Mouse (Mus musculus) C2C12 (cell line): ENCODE results near the gene Hacd2. TPM values are rescaled to one million over a fixed set of nuclear protein-coding genes. Genes with fewer than 3 reads are reported as not detected.

Experiments
- H3K27me3 ChIP-seq: one replicate; pipeline ENCODE4 v1.6.1; 2011; ENCODE audit not compliant: control insufficient read depth, insufficient read depth, insufficient read length
- H3K36me3 ChIP-seq: one replicate; pipeline ENCODE4 v1.6.1; 2011; ENCODE audit not compliant: control insufficient read depth, insufficient read depth
- H3K4me3 ChIP-seq: one replicate; pipeline ENCODE4 v1.5.1; 2011; ENCODE audit warnings: mild to moderate bottlenecking, control low read depth; ENCODE audit not compliant: poor library complexity, insufficient read depth, severe bottlenecking
- H3K79me2 ChIP-seq: one replicate; pipeline ENCODE4 v1.6.1; 2011; ENCODE audit not compliant: control insufficient read depth, insufficient read depth
- H3K79me3 ChIP-seq: one replicate; pipeline ENCODE4 v1.6.1; 2011; ENCODE audit warnings: low read depth, control low read depth
- H3ac ChIP-seq: one replicate; pipeline ENCODE3; 2011; ENCODE audit warnings: low read depth; ENCODE audit not compliant: control insufficient read depth, insufficient read length
- CEBPB ChIP-seq: IDR thresholded peaks from one replicate; pipeline ENCODE4 v1.6.1; 2011; ENCODE audit warnings: low read depth, mild to moderate bottlenecking, control low read depth, moderate library complexity
- CTCF ChIP-seq: IDR thresholded peaks from one replicate; pipeline ENCODE4 v1.5.1; 2011; ENCODE audit not compliant: control insufficient read depth, insufficient read depth, insufficient read length
- FOSL1 ChIP-seq: IDR thresholded peaks from one replicate; pipeline ENCODE4 v1.8.0; 2011; ENCODE audit warnings: mild to moderate bottlenecking, low read length; ENCODE audit not compliant: poor library complexity, insufficient read depth, severe bottlenecking
- MAX ChIP-seq: IDR thresholded peaks from one replicate; pipeline ENCODE4 v1.6.1; 2011; ENCODE audit warnings: mild to moderate bottlenecking, control low read depth
- MYOD1 ChIP-seq: IDR thresholded peaks from one replicate; pipeline ENCODE4 v1.6.1; 2011; ENCODE audit warnings: low read depth; ENCODE audit not compliant: control insufficient read depth, insufficient read length
- MYOG ChIP-seq: IDR thresholded peaks from one replicate; pipeline ENCODE4 v1.6.1; 2011; ENCODE audit not compliant: control insufficient read depth, insufficient read length; ENCODE audit errors: extremely low read depth
- USF1 ChIP-seq: IDR thresholded peaks from one replicate; pipeline ENCODE4 v1.6.1; 2011; ENCODE audit warnings: low read depth, mild to moderate bottlenecking, control low read depth, moderate library complexity
- polyA plus RNA-seq: library from polyadenylated mRNA; unstranded; fragments of >200 nt; fragmentation: generic; extraction: Trizol; gene quantifications from one replicate; pipeline ENCODE4 v1.2.1, GENCODE M21; 2012; ENCODE audit warnings: missing spikeins

Hacd2 gene
- polyA plus RNA-seq, 1 experiment: 35.9 TPM

DNA sequence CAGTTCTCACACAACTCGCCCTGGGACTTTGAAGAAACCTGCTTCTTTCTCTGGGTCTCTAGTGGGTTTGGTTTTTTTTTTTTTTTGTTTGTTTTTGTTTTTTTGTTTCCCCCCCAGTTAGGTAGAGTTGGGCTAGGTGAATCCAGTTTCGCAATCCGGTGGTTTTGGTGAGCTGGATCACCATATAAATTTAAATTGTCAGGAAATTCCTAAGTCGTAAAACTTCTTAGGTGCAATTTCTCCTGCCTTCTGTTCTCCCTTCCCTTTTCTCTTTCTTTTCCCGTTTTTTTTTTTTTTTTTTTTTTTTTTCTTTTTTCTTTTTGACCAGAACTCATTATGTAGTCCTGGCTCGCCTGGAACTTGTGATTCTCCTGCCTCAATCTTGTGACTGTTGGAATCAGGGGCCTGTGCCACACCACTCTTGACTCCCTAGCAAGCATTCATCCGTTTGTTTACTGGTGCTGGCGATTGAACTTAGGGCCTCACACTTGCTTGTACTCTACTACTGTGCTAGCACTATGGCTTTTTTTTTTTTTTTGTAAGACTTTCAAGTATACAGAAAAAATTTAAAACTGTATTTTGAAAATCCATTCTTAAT is 1.0 kb downstream of the Hacd2 start:
- Histone ChIP-seq H3K4me3 (peak overlapping the region; percentile 50), H3K79me2 (peaks cover 10% of the 10 kb centered on the region), H3K79me3 (peaks cover 3% of the 10 kb centered on the region), H3ac (no peak overlapping the region), H3K36me3 (no peaks in the 10 kb centered on the region), H3K27me3 (no peaks in the 10 kb centered on the region)
- no peak for TF ChIP-seq FOSL1
- no peak for TF ChIP-seq USF1
- no peak for TF ChIP-seq MYOD1
- no peak for TF ChIP-seq CTCF
- TF ChIP-seq CEBPB: peak; percentile 89

DNA sequence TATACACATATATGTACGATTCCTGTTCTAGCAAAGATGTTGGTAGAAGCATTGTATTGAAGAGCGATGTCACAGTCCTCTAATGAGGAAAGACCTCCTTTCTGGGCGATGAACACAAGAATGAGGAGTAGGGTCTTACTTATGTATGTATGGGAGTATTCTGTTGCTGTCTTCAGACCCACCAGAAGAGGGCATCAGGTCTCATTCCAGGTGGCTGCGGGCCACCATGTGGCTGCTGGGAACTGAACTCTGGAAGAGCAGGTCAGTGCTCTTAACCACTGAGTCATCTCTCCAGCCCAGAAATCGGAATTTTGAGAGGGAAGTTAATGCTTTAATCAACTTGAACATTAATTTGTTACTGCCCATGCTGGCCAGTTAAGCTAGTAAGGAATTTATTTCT is 2.1 kb downstream of the Hacd2 start:
- Histone ChIP-seq H3K4me3 (no peak overlapping the region), H3K79me3 (peaks cover 3% of the 10 kb centered on the region), H3ac (no peak overlapping the region), H3K36me3 (peaks cover 6% of the 10 kb centered on the region), H3K27me3 (no peaks in the 10 kb centered on the region), H3K79me2 (peaks cover 10% of the 10 kb centered on the region)
- TF ChIP-seq FOSL1 (no peak), CEBPB (no peak), CTCF (no peak), MAX (no peak), MYOD1 (no peak), MYOG (no peak), USF1 (no peak)

DNA sequence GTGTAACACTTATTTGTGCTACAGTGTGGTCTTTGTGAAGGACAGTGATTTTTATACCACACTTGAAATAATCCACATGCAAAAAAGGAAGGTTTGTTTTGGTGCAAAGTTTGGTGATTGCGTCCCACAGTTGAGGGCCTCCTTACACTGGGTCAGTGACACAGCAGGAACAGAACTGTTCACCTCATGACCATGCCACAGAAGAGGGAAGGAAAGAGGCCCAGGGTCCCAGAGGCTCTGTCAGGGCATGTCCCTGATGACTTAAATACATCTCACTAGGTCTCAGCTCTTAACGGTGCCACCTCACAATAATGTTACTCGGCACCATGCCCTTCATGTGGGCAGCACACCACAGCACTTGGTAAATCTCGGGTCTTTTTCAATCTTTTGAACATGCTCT is 3.1 kb downstream of the Hacd2 start:
- peaks cover 3% of the 10 kb centered on the region for H3K79me3 ChIP-seq
- TF ChIP-seq MYOG (no peak), CEBPB (no peak), CTCF (no peak), FOSL1 (no peak), USF1 (no peak), MAX (no peak), MYOD1 (no peak)
- H3K79me2 ChIP-seq: peaks cover 10% of the 10 kb centered on the region
- no peak overlapping the region for H3K4me3 ChIP-seq
- H3K36me3 ChIP-seq: peaks cover 7% of the 10 kb centered on the region
- H3ac ChIP-seq: no peak overlapping the region
- no peaks in the 10 kb centered on the region for H3K27me3 ChIP-seq

DNA sequence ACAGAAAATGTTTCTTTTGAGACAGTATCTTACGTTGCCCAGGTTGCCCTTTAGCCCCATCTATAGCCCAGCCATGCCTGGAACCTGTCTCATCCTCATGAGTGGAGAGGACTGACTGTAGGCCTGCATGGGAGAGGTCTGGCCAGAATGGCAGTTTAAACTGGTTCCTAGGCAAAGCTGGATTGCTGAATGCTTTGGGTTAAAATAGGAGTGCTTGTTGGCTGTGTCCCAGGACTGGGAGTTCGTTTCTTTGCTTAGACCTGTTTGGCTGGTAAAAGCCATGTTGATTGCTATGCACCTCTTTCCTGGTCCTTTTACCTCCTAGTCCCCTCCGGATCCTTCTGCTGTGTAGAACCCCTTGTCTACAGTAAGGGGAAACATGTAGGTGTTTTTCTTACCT is 11.0 kb downstream of the Hacd2 start:
- TF ChIP-seq FOSL1: no peak
- TF ChIP-seq MYOG: no peak
- TF ChIP-seq CEBPB: no peak
- TF ChIP-seq CTCF: no peak
- no peak for TF ChIP-seq MYOD1
- no peak for TF ChIP-seq MAX
- TF ChIP-seq USF1: no peak
- peaks cover 23% of the 10 kb centered on the region for H3K36me3 ChIP-seq

DNA sequence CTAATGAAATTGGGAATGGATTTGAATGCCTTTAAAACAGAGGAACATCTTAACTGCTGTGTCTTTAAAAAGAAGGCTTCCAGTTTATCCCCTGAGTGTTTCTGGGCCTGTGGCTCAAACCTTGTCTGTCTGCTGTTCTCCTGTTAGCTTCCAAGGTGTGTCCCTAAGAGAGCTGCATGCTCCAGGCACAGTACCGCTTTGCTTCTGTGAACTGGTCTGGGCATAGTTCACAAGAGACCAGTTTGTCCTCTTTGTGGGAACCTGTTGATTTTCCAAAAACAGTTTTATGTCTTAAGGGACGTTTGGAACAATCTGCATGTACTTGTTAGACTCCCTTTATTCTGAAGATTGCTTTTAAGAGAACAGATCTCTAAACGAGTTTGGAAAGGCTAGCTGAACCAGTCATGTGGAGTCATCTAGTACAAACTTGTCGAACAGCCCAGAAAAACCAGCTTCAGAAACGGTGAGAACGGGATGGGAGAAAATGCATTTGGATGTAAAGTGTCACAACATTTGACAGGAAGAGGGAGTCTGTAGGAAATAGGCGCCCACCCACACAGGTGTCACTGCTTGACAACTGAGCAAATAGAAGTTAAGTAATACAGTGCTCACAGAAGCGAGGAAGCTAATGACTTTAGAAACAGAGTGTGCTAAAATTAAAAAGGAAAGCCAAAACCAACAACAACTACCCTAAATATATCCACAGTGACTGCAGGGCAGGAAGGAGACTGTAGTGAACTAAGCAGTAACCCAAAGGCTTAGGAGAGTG is 11.8 kb downstream of the Hacd2 start:
- Histone ChIP-seq H3K36me3 (peaks cover 21% of the 10 kb centered on the region), H3K27me3 (no peaks in the 10 kb centered on the region), H3K4me3 (no peak overlapping the region), H3ac (no peak overlapping the region), H3K79me2 (no peaks in the 10 kb centered on the region), H3K79me3 (no peaks in the 10 kb centered on the region)
- TF ChIP-seq MAX (no peak), USF1 (no peak), CEBPB (no peak), CTCF (no peak), MYOG (no peak), FOSL1 (no peak), MYOD1 (no peak)

More for the DNA sequence above, 11.0 kb downstream of the Hacd2 start:
- Histone ChIP-seq H3K79me2 (no peaks in the 10 kb centered on the region), H3ac (no peak overlapping the region), H3K27me3 (no peaks in the 10 kb centered on the region), H3K79me3 (no peaks in the 10 kb centered on the region), H3K4me3 (no peak overlapping the region)

DNA sequence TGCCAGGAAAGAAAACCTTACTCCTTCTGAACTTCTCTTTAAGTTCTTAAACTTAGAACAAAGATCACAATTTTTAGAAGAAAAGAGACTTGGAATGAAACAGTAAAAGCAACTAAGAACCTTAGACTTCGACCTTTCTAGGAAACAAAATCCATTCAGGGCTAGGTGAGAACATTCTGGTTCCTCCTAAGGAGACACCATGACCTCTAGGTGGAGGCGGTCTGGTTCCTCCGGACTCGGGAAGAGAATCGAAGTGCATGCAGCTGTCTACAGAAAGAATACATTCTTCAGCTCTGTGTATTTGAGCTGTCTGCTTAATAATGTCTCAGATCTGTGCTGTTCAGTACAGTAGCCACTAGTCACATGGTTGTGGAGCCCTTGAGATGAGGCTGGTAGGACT is 12.7 kb downstream of the Hacd2 start:
- H3K36me3 ChIP-seq: peaks cover 17% of the 10 kb centered on the region
- H3K27me3 ChIP-seq: no peaks in the 10 kb centered on the region
- TF ChIP-seq USF1 (no peak), CEBPB (no peak), MAX (no peak), CTCF (no peak), MYOG (no peak), MYOD1 (no peak), FOSL1 (no peak)
- no peak overlapping the region for H3K4me3 ChIP-seq
- H3K79me2 ChIP-seq: no peaks in the 10 kb centered on the region
- no peaks in the 10 kb centered on the region for H3K79me3 ChIP-seq
- no peak overlapping the region for H3ac ChIP-seq
